Mouse (Mus musculus) megakaryocyte-erythroid progenitor cell, adult 5-6 weeks (primary cell): ENCODE measurements around the gene Ogdh. TPM values are rescaled to one million over a fixed set of nuclear protein-coding genes. Genes with fewer than 3 reads are reported as not detected.
A peak's percentile ranks its signal among the peaks of the same experiment; 100 is the strongest.
"Not testable (repeated sequence)": the region's sequence is repeated elsewhere in the genome, so short reads cannot be mapped to it uniquely, and the experiment has no call there.

Source experiments
- ATAC-seq: replicated peaks from 2 replicates; pipeline ENCODE4 v1.8.0; 2016; ENCODE audit warnings: mild to moderate bottlenecking, inconsistent platforms; ENCODE audit not compliant: severe bottlenecking, poor library complexity, low FRiP score, low TSS enrichment
- total RNA-seq, 2 experiments: library from RNA; stranded (forward) in 1 of 2; stranded (reverse) in 1 of 2; fragments of 200-1000, 215-1000 nt in 1 of 2; fragments of >200 nt in 1 of 2; fragmentation: Nextera tagmentation in 1 of 2; gene quantifications; 2 replicates each; pipeline ENCODE4 v1.2.3; 2014 to 2017

Gene Ogdh
- 125 and 127 TPM in 2 replicates for total RNA-seq (2014; fragmentation: Nextera tagmentation)
- 70.9 and 91.2 TPM in 2 replicates for total RNA-seq (2017)

DNA sequence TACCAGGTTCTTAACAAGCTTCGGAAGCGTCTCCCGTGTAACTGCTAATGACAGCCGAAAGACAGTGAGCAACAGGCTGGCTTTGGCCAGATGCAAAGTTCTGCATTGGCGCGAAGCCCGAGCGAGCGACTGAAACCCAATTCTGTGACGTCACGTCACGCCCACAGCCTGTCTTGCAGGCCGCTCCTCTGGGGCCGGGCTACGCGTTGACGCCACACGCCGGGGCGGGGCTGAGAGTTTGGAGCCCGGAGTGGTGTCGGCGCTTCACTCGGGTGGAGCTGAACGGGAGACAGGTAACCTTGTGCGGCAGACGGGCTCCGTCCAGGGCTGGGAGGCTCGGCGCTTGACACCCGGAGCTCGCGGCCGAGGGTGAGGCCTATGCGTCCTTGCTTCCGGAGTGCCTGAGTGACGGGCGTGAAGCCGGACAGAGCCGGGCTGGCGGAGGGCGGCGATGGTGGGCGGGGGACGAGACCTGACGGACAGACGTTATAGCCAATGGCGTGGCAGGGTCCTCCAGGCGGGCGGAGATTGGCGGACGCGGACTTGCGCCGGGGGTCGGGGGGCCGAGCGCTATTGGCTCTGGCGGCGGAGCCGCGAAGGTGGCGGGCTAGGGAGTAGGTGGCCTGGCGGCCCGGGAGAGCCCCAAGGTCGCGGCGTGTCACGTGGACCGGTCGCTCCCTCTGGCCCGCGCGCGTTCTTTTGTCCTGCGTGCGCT, at the start of gene Ogdh:
Ogdh (plus strand) TSS at position 233 of the 715 bp plus-strand sequence.
- ATAC-seq, result peak; percentile 92

DNA sequence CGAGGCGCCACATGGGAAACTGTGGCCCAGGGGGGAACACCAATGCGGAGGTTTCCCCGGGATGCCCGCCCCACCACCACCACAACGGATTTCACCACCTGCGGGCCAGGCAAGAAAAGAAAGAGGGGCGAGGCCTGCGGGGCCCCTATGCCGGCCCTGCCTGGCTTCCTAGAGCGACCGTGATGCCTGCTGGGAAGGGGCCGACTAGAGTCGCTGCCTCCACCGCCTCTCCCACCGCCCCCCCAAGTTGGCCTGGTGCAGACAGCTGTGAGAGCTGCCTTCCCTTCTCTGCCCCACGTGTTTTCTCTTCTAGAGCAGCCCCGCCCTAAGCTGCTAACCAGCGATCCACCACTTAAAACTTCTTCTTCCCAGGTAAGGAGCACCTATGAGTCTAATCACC, 46.7 kb upstream of the Ogdh start:
- ATAC-seq, result no peak

DNA sequence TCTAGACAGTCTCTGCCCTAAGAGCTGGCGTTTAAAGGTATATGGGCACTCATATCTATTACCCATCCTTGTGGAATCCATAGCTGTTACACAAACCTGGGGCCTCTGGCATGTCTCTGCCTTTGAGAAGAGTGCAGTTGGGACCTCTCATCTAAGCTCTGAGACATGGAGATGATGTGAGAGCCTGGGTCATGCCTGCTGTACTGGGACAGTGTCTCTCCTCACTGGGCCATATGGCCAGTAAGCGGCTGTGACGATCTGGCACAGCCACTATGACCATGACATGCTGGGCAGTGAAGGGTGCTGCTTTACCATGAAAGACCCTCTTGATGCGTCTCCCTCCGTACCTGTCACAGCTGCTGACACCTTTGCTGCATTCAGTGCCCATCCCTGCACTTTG, 39.2 kb upstream of the Ogdh start:
- ATAC-seq, result no peak

DNA sequence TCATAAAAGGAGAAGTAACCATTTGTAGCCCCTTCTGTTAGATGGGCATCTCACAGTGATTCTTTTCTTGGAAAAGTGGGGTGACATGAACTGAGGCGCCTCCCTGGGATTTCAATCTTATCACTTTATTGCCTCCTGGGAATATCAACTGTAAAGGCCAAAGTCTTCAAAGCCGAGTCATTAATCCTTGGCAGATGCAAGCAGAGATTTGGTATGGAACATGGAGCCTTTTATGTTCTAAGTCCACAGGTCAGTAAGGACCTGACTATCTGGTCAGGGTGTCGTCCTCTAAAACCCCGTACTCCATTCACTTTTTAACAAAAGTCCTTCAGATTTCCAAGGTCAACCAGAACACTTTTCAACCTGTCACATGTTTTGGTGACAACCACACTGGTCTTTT, 38.6 kb upstream of the Ogdh start:
- no peak for ATAC-seq

DNA sequence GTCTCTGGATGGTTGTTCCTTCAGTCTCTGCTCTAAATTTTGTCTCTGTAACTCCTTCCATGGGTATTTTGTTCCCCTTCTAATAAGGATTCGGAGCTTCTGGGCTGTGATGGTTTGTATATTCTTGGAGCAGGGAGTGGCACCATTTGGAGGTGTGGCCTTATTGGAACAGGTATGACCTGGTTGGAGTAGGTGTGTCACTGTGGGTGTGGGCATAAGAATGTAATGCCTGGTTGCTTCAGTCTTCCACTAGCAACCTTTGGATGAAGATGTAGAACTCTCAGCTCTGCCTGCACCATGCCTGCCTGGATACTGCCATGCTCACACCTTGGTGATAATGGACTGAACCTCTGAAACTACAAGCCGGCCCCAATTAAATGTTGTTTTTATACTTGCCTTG, 36.8 kb upstream of the Ogdh start:
- not testable (repeated sequence) for ATAC-seq

DNA sequence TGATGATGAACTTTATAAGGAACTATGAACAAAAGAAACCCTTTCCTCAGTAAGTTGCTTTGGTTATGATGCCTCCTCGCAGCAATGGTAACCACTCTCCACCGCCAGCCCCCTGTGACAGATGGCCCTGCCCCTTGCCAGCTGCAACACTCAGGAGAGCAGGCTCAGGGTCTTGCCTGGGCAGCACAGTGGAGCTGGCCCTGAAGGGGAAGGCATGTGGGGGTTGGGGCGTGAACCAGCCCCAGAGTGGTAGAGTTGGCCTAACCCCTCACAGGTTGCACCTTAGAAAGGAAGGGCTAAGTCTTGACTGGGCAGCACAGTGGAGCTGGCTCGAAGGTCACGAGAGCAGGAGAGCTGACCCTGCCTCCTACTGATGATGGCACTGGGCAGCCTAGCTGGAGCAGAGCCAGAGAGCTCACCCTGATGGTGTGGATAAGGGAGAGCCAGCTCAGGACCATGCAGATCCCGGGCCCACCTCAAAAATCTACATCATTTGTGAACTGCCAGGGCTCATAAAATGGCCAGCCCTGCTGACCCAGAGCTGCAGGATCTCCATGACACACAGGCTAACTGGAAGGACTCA, 34.9 kb upstream of the Ogdh start:
- ATAC-seq, result peak; percentile 40

DNA sequence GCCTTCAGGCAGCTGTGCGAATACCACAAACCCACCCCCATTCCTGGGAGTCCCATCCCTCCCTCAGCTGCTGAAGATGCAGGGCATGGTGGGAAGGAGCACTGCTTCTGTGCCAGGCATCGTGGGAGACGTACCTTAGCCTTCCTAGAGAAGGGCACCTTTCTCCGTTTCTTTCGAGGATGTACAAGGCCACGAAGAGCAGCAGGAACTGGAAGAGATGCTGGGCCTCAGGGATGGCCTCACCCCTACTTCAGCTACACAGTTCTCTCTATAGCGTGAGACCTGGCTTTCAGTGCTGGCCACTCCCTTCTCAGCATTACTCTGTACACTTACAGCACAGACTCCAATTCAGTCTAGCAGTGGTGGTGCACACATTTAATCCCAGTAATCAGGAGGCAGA, 32.0 kb upstream of the Ogdh start:
- ATAC-seq, result no peak

DNA sequence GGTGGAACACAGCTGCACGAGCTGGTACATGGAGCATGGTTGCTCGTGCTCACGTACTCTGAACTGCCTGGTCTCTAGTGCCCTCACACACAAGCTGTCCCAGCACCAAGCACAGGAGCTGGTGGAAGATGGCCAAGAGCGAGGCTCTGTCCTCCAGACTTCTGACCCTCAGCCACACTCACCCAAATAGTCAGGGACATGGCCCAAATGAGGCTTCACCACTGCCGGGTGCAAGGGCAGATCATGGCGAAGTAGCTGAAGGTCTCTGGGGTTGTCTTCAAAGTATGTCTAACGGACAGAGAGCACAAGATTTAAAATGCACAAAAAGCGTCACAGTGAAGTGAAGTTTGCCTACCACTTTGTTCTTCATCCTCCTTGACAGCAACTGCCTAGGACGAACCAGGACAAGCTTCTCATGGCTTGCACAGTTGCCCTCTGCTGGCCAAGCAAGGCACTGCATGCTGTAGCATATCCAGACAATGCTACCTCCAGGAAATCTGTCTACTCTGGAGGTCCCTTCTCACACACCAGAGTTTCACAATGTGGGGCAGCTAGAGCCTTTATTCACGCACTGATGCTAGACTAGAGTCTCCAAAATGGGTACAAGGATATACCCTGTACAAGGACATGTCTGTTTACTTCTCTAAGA, 29.9 kb upstream of the Ogdh start:
- peak; percentile 72 for ATAC-seq

DNA sequence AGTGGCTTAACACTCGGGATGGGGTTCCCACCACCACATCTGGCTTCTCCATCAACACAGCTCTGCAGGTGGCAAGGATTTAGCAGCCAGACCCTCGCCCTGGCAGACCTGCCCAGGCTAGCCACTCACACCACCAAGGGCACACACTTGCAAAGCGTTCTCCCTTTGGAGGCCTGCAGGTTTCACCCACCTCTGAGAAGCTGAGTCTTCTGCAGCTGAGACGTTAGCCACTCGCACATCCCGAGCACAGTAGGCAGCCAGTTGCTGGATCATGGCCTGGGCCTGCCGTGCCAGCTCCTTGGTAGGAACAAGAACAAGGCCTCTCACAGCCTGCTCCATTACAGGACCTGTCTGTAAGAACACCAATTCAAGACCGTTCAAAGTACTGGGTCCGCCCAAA, 24.8 kb upstream of the Ogdh start:
- no peak for ATAC-seq

DNA sequence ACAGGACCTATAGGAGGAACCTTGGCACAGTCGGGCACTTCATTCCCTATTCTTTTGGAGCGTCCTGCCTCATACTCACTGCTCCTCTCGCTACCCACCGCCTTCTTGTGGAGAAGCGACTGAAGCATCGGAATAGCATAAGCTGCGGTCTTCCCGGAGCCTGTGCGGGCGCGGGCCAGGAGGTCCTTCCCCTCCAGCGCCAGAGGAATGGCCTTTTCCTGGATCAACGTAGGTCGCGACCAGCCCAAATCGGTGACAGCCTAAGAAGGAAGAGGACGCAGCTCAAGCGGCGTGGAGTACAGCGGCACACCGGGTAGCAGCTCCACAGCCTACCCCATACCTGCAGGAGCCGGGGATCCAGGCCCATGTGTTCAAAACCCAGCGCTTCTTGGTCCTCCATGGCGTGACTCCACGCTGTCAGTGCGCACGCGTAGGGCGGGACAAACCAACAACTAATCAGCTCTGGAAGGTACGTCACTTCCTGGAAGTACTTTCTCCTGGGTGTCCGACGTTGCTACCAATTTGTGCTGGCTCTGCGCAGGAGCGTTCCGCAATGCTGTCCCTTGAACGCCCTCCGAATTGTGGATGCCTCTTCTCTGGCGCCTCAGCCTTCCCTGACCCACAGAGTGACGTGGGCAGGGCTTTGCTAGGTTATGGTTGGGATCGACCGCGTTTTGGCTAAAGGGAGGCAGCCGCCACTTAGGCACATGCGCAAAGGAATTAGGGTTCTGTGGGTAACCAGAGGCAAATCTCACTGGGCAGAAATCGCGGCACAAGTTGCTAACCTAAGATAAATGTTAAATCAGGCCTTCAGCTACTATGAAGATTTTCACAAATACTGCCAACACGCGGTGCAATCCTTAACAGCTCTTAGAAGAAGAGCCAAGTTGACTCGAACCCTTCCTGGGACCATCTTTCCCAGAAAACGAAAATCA, 23.8 kb upstream of the Ogdh start, which contains the start of gene Ddx56:
Ddx56 (minus strand) TSS at position 453 of the 935 bp plus-strand sequence.
- peak; percentile 92 for ATAC-seq

DNA sequence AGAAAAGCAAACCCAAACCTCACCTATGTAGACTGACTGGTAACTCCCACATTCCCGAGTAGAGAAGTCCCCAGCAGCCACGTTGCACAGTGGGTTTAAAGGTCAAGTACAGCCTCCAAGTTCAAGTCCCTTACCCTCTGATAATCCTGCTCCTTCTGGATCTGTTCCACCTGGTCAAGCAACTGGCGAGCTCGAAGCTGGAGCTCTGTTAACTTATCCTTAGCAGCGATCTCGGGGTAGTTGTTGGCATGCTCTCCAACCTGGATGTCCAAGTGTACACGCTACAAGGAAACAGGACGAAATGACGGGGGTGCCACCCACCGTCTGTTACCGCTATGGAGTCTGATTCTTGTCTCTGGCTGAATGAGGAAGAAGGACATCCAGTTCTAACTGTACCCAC, 17.8 kb upstream of the Ogdh start:
- ATAC-seq, result no peak

DNA sequence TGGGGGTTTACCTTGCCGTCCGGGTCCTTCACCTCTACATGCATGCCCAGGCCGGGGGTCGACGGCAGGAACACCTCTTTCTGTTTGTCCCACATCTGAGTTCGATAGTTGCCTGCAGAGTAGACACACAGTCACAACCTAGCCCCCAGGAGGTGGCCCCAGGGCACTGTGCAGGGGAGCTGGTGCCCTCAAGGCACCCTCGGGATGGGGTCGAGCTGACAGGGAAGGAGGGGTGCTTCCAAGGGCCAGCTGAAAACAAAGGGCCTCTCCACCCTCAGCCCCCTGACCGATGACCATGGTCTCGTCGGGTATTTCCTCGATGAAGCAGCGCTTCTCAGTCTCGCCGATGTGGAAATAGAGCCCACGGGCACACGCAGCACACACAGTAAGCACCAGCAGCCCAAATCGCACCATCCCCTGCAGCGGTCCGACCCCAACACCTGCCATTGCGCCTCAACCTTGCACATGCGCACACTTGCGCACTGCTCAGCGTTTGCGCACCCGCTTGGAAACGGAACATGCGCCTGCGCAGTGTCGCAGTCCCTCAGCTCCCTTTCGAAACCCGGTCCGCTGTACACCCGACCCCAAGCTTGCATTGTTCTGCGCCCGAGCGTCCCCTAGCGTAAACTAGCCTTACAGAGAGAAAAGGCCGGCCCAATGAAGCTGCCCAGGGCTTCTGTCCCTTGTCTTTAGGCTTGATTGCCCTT, 16.9 kb upstream of the Ogdh start, which contains the start of gene Tmed4:
Tmed4 (minus strand) TSS at position 484 of the 707 bp plus-strand sequence.
- ATAC-seq, result peak; percentile 98

DNA sequence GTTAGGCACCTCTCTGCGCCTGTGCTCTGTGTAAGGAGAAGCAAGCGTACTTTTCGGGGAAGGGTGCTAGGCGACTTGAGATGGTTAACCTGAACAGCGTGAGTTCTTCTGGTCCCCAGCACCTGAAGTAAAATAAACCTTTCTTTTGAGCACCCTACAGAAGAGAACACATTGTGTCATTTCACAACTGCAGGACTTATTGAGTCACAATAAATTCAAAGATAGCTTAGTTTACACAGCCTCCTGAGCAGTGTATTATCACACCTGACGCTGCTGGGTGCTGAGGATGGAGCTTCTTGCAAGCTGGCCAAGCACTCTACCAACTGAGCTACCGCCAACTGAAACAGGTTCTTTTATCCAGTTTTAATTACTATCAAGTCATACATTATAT, 16.3 kb upstream of the Ogdh start:
- no peak; the same call in 1 of the 2 replicates for ATAC-seq

DNA sequence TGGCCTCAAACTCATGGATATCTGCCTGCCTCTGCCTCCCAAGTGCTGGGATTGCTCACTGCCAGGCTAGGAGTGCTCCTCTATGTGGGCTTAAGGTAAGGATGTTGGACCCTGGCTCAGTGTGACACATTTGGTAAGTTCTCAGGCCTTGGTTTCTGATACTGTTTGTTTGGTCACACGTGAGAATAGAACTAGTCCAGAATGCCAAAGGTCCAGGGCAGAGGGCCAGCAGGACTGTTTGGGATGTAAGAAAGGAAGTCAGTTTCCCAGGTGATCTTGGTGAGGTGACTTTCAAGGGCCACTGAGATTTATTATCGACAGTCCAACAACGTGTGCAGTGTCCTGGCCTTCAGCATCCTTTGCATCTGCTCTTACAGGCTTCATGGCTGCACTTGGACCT, 15.0 kb upstream of the Ogdh start:
- ATAC-seq, result no peak

DNA sequence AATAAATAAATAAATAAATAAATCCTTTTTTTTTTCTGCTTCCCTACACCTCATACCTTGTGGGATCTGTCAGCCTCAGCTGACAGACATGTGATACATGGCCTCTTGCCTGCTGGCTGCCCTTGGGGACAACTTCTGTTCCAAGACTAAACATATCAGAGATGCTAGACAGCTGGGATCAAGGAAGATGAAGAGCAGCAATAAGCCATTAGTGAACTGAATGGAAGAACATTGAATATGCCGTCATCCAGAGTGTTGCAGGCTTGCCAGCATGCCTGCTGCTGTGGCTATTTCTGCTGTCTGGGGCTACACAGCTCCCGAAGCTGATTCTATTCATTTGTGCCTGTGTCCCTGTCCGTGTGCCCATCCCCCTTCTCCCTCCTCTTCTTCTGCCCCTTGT, 8.5 kb upstream of the Ogdh start:
- ATAC-seq, result no peak

DNA sequence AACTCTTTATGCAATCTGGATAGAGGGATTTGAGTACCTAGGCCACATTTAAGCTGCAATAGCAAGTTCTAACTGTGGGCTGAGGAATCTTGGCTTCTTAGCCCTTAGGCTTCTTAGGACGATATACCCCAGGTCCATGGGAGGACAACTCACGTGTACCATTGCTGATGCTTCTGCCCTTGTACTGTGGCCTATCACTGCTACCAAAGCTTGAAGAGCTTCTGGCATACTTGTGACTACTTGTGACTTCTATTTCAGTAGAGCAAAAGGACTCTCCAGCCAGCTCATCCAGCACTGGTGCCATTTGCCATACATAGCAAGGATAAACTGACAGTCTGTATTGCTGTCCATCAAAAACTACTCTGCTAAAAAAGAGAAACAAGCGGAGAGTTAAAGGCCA, 1.3 kb upstream of the Ogdh start:
- ATAC-seq, result no peak

DNA sequence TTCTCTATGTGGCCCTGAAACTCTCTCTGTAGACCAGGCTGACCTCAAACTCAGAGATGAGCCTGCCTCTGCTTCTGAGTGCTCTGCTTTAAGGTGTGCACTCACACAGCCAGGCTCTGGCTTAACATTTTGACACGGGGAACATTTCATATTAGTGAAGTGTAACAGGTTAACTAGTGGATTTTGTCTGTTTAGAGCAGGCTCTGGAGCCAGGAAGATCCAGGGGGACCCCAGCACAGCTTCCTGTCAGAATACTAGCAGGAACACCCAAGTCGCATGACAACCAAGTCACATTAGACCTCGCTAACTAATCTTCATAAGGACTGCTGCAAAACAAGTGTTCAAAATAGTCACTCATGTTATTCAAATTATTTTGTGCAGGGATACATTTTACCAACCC, 550 bp upstream of the Ogdh start:
- no peak for ATAC-seq

DNA sequence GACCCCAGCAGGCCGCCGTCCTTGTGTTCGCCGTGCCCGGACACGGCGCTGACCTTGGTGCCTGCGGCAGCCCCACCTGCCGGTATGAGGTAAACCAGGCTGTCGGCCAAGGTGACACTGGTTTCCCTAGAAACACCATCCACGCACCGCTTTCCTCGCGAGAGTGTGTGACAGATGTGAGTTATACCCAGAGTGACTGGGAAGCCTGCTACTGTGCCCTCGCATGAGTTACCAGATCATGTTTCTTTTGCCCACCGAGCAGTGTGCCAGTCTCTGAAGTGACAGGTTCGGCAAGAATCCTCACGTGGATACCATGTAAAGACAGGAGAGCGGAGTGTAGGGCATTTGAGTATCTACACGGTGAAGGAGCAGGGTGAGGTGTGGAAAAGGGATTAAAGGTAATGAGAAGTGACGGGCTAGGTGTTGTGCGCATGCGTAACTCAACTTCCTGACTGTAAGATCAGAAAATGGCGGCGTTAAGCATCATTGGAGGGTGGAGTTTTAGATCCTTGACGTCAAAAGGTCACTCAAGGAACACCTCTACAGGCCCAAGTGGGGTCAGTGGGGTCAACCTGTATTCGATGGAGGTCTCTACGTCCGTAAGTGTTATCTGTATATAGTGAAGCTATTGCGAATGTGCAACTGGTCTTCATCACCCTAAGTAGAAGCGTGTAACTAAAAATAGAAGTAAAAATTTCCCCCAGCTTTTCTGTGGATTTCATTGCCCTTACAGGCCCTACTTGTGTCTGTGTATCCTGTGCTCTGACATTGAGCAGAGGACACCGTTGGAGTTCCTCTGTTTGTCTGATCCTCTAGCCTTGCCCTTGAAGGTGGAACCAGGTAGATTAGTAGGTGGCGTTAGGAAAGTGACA, 919 bp downstream of the Ogdh start:
- peak; percentile 48 for ATAC-seq
